Mouse (Mus musculus) neural tube, embryonic 11.5 days (tissue): Measurements from ENCODE around the gene Exo5. TPM values are rescaled to one million over a fixed set of nuclear protein-coding genes. Genes with fewer than 3 reads are reported as not detected.

Source experiments
- ATAC-seq: fragments of 200-750 bp; cut with Nextera tagmentation; 2 replicates; pipeline ENCODE4 v1.8.0; 2017; ENCODE audit warnings: moderate number of reproducible peaks, mild to moderate bottlenecking, moderate TSS enrichment, moderate library complexity; ENCODE audit not compliant: insufficient read depth, low FRiP score, low TSS enrichment
- DNase-seq: peaks from one replicate; pipeline ENCODE4 v3.0.0-alpha.2; 2015; ENCODE audit warnings: low spot score
- H3K27ac ChIP-seq: fragments of 300-500 bp; sonication (generic); 2 replicates; pipeline ENCODE4 v1.5.1; 2014; ENCODE audit warnings: low read depth, mild to moderate bottlenecking, low read length
- H3K27me3 ChIP-seq: fragments of 300-500 bp; sonication (generic); 2 replicates; pipeline ENCODE4 v1.6.1; 2014; ENCODE audit warnings: mild to moderate bottlenecking, low read length, mixed read lengths; ENCODE audit not compliant: control insufficient read depth, insufficient read depth
- H3K36me3 ChIP-seq: fragments of 300-500 bp; sonication (generic); 2 replicates; pipeline ENCODE4 v1.6.1; 2014; ENCODE audit warnings: mild to moderate bottlenecking, low read length, moderate library complexity, mixed read lengths; ENCODE audit not compliant: control insufficient read depth, insufficient read depth
- H3K4me1 ChIP-seq: fragments of 300-500 bp; sonication (generic); 2 replicates; pipeline ENCODE4 v1.6.1; 2014; ENCODE audit warnings: low read length, mixed read lengths; ENCODE audit not compliant: control insufficient read depth, insufficient read depth
- H3K4me2 ChIP-seq: fragments of 300-500 bp; sonication (generic); 2 replicates; pipeline ENCODE4 v1.6.1; 2014; ENCODE audit warnings: low read depth, mild to moderate bottlenecking, moderate library complexity
- H3K4me3 ChIP-seq: fragments of 300-500 bp; sonication (generic); 2 replicates; pipeline ENCODE4 v1.5.1; 2014; ENCODE audit warnings: low read depth, low read length
- H3K9ac ChIP-seq: fragments of 300-500 bp; sonication (generic); 2 replicates; pipeline ENCODE4 v1.6.1; 2014; ENCODE audit warnings: mild to moderate bottlenecking, low read length
- H3K9me3 ChIP-seq: fragments of 300-500 bp; sonication (generic); 2 replicates; pipeline ENCODE4 v1.6.1; 2016; ENCODE audit warnings: low read length; ENCODE audit not compliant: control insufficient read depth
- WGBS: fragments of 180-500 bp; shearing (Covaris S2); extraction: QIAGEN DNeasy Blood & Tissue Kit; methylation state at CpG from one replicate; pipeline ENCODE4 v1.1.7; 2014; 5-methylcytosine and 5-hydroxymethylcytosine counted together
- polyA plus RNA-seq: library from polyadenylated mRNA; unstranded; fragments of >200 nt; fragmentation: Nextera tagmentation; extraction: Ambion mirVana; gene quantifications from 2 replicates; pipeline ENCODE4 v1.2.1, GENCODE M21; 2014

Exo5 gene
- polyA plus RNA-seq, result 32.3 and 32.8 TPM in 2 replicates

- peak within 1 kb of the TSS; percentile 65 for H3K4me3 ChIP-seq
- H3K27ac ChIP-seq, result peak within 1 kb of the TSS; percentile 67
- peaks cover 13% of the 10 kb centered on the region for H3K36me3 ChIP-seq
- peak; percentile 98 for ATAC-seq
- DNase-seq, result peak; percentile 96
- under 1% methylated on average over 33 of the region's 33 CpGs for WGBS
- peak within 1 kb of the TSS; percentile 84 for H3K9ac ChIP-seq
- H3K9me3 ChIP-seq, result no peaks in the 10 kb centered on the region
- H3K27me3 ChIP-seq, result no peaks in the 10 kb centered on the region
- no peaks in the 10 kb centered on the region for H3K4me1 ChIP-seq
- peak within 1 kb of the TSS; percentile 73 for H3K4me2 ChIP-seq
Observed at GRCm38 (mm10) chr4:120924554-120925299, at the start of gene Exo5. Exo5 (minus strand) TSS chr4:120925017.

- no peak overlapping the region for H3K27ac ChIP-seq
- 90% methylated on average over 8 of the region's 8 CpGs for WGBS
- peaks cover 11% of the 10 kb centered on the region for H3K36me3 ChIP-seq
- DNase-seq (no peak), ATAC-seq (no peak)
- H3K27me3 ChIP-seq, result no peaks in the 10 kb centered on the region
- no peak overlapping the region for H3K4me2 ChIP-seq
- no peak overlapping the region for H3K4me3 ChIP-seq
- H3K9ac ChIP-seq, result no peak overlapping the region
- H3K9me3 ChIP-seq, result no peaks in the 10 kb centered on the region
- no peaks in the 10 kb centered on the region for H3K4me1 ChIP-seq
Observed at GRCm38 (mm10) chr4:120971842-120972241, 47.0 kb upstream of the Exo5 start.

- DNase-seq (peak; percentile 46), ATAC-seq (no peak)
- Histone ChIP-seq H3K27me3 (no peaks in the 10 kb centered on the region), H3K4me2 (no peak overlapping the region), H3K9me3 (no peaks in the 10 kb centered on the region), H3K4me1 (no peaks in the 10 kb centered on the region), H3K36me3 (peaks cover 11% of the 10 kb centered on the region), H3K27ac (no peak overlapping the region), H3K9ac (no peak overlapping the region), H3K4me3 (no peak overlapping the region)
- 82% methylated on average over 5 of the region's 5 CpGs for WGBS
Observed at GRCm38 (mm10) chr4:120969382-120970146, 44.7 kb upstream of the Exo5 start.

GRCm38 (mm10) chr4:120968486-120968885 lies 43.7 kb upstream of the Exo5 start:
- Histone ChIP-seq H3K27me3 (no peaks in the 10 kb centered on the region), H3K27ac (no peak overlapping the region), H3K4me3 (no peak overlapping the region), H3K36me3 (peaks cover 11% of the 10 kb centered on the region), H3K4me1 (no peaks in the 10 kb centered on the region), H3K4me2 (no peak overlapping the region), H3K9ac (no peak overlapping the region), H3K9me3 (no peaks in the 10 kb centered on the region)
- WGBS, result 94% methylated on average over 9 of the region's 9 CpGs
- DNase-seq (no peak), ATAC-seq (no peak)

- WGBS, result 92% methylated on average over 1 of the region's 1 CpGs
- Histone ChIP-seq H3K4me2 (no peak overlapping the region), H3K36me3 (no peaks in the 10 kb centered on the region), H3K4me1 (0 out of 2 replicates have a peak, but pooled peaks cover 7% of the 10 kb centered on the region), H3K9ac (no peak overlapping the region), H3K9me3 (no peaks in the 10 kb centered on the region), H3K27ac (no peak overlapping the region), H3K4me3 (no peak overlapping the region), H3K27me3 (no peaks in the 10 kb centered on the region)
- DNase-seq (no peak), ATAC-seq (no peak)
Observed at GRCm38 (mm10) chr4:120955586-120955985, 30.8 kb upstream of the Exo5 start.

GRCm38 (mm10) chr4:120953667-120954066 lies 28.9 kb upstream of the Exo5 start:
- 0 out of 2 replicates have a peak, but pooled peaks cover 7% of the 10 kb centered on the region for H3K4me1 ChIP-seq
- no peak overlapping the region for H3K4me3 ChIP-seq
- H3K36me3 ChIP-seq, result no peaks in the 10 kb centered on the region
- WGBS, result 71% methylated on average over 1 of the region's 1 CpGs
- H3K9me3 ChIP-seq, result no peaks in the 10 kb centered on the region
- H3K27me3 ChIP-seq, result no peaks in the 10 kb centered on the region
- DNase-seq (no peak), ATAC-seq (no peak; the same call in 1 of the 2 replicates)
- no peak overlapping the region for H3K4me2 ChIP-seq
- H3K9ac ChIP-seq, result no peak overlapping the region
- no peak overlapping the region for H3K27ac ChIP-seq

- Histone ChIP-seq H3K4me3 (no peak overlapping the region), H3K27me3 (no peaks in the 10 kb centered on the region), H3K9me3 (no peaks in the 10 kb centered on the region), H3K4me1 (0 out of 2 replicates have a peak, but pooled peaks cover 7% of the 10 kb centered on the region), H3K36me3 (no peaks in the 10 kb centered on the region), H3K4me2 (no peak overlapping the region), H3K9ac (no peak overlapping the region), H3K27ac (no peak overlapping the region)
- no peak for DNase-seq
- 86% methylated on average over 4 of the region's 4 CpGs for WGBS
- ATAC-seq, result no peak
Observed at GRCm38 (mm10) chr4:120953038-120953437, 28.2 kb upstream of the Exo5 start.

GRCm38 (mm10) chr4:120952163-120952562 lies 27.3 kb upstream of the Exo5 start:
- H3K36me3 ChIP-seq, result no peaks in the 10 kb centered on the region
- H3K27ac ChIP-seq, result no peak overlapping the region; the same call in 1 of the 2 replicates
- WGBS, result 57% methylated on average over 6 of the region's 6 CpGs
- H3K4me1 ChIP-seq, result 0 out of 2 replicates have a peak, but pooled peaks cover 7% of the 10 kb centered on the region
- H3K27me3 ChIP-seq, result no peaks in the 10 kb centered on the region
- H3K4me3 ChIP-seq, result peak overlapping the region; percentile 76
- no peaks in the 10 kb centered on the region for H3K9me3 ChIP-seq
- H3K9ac ChIP-seq, result peak overlapping the region; percentile 89
- no peak for DNase-seq
- no peak for ATAC-seq
- peak overlapping the region; percentile 77 for H3K4me2 ChIP-seq
